Mouse (Mus musculus) embryonic facial prominence, embryonic 11.5 days (tissue): ENCODE data around the gene Stfa2l1. TPM values are rescaled to one million over a fixed set of nuclear protein-coding genes. Genes with fewer than 3 reads are reported as not detected.
"Not testable (repeated sequence)": the region's sequence is repeated elsewhere in the genome, so short reads cannot be mapped to it uniquely, and the experiment has no call there.

ENCODE experiments used
- ATAC-seq: fragments of 200-750 bp; cut with Nextera tagmentation; replicated peaks from 2 replicates; pipeline ENCODE4 v1.8.0; 2017; ENCODE audit warnings: low read depth; ENCODE audit not compliant: insufficient number of reproducible peaks, low FRiP score, low TSS enrichment
- DNase-seq: peaks from one replicate; pipeline ENCODE4 v3.0.0-alpha.2; 2015; ENCODE audit warnings: low spot score
- H3K27ac ChIP-seq: fragments of 300-500 bp; sonication (generic); replicated peaks from 2 replicates; pipeline ENCODE4 v1.5.1; 2014; ENCODE audit warnings: mild to moderate bottlenecking, low read depth, low read length, control low read depth
- H3K27me3 ChIP-seq: fragments of 300-500 bp; sonication (generic); 2 replicates; pipeline ENCODE4 v1.6.1; 2014; ENCODE audit warnings: mild to moderate bottlenecking, low read length, moderate library complexity, mixed read lengths; ENCODE audit not compliant: control insufficient read depth, insufficient read depth
- H3K36me3 ChIP-seq: fragments of 300-500 bp; sonication (generic); replicated peaks from 2 replicates; pipeline ENCODE4 v1.6.1; 2014; ENCODE audit warnings: low read depth, mild to moderate bottlenecking, low read length, moderate library complexity, mixed read lengths; ENCODE audit not compliant: control insufficient read depth, insufficient read depth
- H3K4me1 ChIP-seq: fragments of 300-500 bp; sonication (generic); 2 replicates; pipeline ENCODE4 v1.6.1; 2014; ENCODE audit warnings: low read length, mixed read lengths; ENCODE audit not compliant: control insufficient read depth, insufficient read depth
- H3K4me2 ChIP-seq: fragments of 300-500 bp; sonication (generic); 2 replicates; pipeline ENCODE4 v1.6.1; 2014; ENCODE audit warnings: low read depth, mild to moderate bottlenecking, control low read depth, low read length, moderate library complexity
- H3K4me3 ChIP-seq: fragments of 300-500 bp; sonication (generic); 2 replicates; pipeline ENCODE4 v1.5.1; 2014; ENCODE audit warnings: low read depth, low read length, control low read depth
- H3K9ac ChIP-seq: fragments of 300-500 bp; sonication (generic); replicated peaks from 2 replicates; pipeline ENCODE4 v1.6.1; 2014; ENCODE audit warnings: mild to moderate bottlenecking, control low read depth, low read length
- H3K9me3 ChIP-seq: fragments of 300-500 bp; sonication (generic); replicated peaks from 2 replicates; pipeline ENCODE4 v1.6.1; 2016; ENCODE audit warnings: mild to moderate bottlenecking, low read length, inconsistent platforms, mixed read lengths; ENCODE audit not compliant: control insufficient read depth
- WGBS: fragments of 180-500 bp; shearing (Covaris S2); extraction: QIAGEN DNeasy Blood & Tissue Kit; methylation state at CpG from one replicate; pipeline ENCODE4 v1.1.7; 2014; 5-methylcytosine and 5-hydroxymethylcytosine counted together
- polyA plus RNA-seq: library from polyadenylated mRNA; unstranded; fragments of >200 nt; fragmentation: Nextera tagmentation; extraction: Ambion mirVana; gene quantifications from 2 replicates; pipeline ENCODE4 v1.2.1, GENCODE M21; 2014

The Stfa2l1 gene
- polyA plus RNA-seq, result not detected in 2 replicates

DNA sequence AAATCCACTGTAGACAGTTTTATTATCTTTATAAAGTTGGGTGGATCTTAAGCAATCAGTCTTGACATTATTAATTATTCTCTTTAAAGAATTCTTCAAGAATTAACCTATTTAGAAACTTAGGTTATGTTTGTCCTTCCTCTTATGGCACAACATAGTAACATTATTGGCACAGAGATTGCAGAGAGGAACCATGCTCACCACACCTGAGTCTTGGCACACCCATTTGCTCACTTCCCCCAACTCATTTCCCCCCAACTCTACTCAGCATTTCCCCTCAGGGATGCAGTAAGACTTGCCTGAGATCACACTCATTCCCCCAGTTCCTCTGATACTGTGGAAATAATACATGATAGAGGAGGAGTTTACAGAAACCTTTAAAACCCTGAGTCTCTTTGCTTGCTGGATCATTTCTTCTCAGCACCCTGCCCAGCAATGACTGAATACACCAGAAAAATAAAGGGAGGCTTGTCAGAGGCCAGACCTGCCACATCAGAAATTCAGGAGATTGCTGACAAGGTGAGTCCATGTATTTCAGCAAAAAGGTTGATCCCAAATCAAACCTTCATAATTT, at the start of gene Stfa2l1:
Stfa2l1 (plus strand) TSS at position 410 of the 574 bp plus-strand sequence.
- no peak for DNase-seq
- no peaks in the 10 kb centered on the region for H3K9me3 ChIP-seq
- no peak within 1 kb of the TSS for H3K9ac ChIP-seq
- no peak within 1 kb of the TSS for H3K4me2 ChIP-seq
- no peak within 1 kb of the TSS for H3K4me3 ChIP-seq
- no peaks in the 10 kb centered on the region for H3K27me3 ChIP-seq
- no peak within 1 kb of the TSS for H3K27ac ChIP-seq
- no peak for ATAC-seq
- no peaks in the 10 kb centered on the region for H3K36me3 ChIP-seq
- H3K4me1 ChIP-seq, result no peaks in the 10 kb centered on the region

DNA sequence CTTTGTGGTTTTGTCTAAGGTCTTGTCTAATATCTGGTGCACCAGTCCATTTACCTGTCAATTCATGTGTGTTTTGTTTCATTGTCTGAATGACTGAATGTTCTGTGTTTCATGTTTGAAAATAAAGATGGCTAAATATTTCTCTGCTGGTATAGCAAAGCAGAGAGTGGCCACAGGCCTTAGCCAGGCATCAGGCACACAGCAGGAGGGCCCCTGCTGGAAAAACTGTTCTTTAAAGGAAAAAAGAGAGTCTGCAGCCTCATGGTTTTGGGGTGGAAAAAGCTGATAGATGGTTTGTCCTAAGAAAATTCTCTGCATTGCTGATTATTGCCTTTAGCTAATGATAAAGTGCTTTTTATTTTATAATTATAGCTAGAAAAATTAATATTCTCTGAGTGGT, 45.1 kb upstream of the Stfa2l1 start:
- H3K4me3 ChIP-seq, H3K4me2 ChIP-seq, ATAC-seq, H3K36me3 ChIP-seq, H3K27me3 ChIP-seq, DNase-seq, H3K27ac ChIP-seq, H3K9ac ChIP-seq, H3K4me1 ChIP-seq, H3K9me3 ChIP-seq: not testable (repeated sequence)

DNA sequence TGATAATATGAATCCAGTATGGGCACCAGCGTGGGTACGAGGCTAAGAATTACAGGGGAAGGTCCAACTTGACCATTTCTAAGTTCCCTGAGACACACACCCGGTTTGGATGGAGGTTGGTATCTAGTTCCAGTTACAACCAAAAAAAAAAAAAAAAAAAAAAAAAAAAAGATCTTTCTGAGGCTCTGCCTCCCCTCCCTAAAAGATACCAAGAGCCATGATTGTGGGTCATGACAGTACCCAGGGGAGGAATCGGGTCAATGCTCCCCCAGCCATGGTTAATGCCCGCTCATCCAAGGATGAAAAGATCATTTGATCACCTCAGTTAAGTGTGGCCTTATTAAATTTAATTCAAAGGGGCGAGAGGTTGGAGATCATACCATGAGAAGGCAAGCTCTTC, 40.9 kb upstream of the Stfa2l1 start:
- WGBS, result 93% methylated on average over 6 of the region's 6 CpGs
- not testable (repeated sequence) for H3K36me3 ChIP-seq, H3K27ac ChIP-seq, H3K4me2 ChIP-seq, H3K27me3 ChIP-seq, DNase-seq, ATAC-seq, H3K4me3 ChIP-seq, H3K9ac ChIP-seq, H3K4me1 ChIP-seq, H3K9me3 ChIP-seq

DNA sequence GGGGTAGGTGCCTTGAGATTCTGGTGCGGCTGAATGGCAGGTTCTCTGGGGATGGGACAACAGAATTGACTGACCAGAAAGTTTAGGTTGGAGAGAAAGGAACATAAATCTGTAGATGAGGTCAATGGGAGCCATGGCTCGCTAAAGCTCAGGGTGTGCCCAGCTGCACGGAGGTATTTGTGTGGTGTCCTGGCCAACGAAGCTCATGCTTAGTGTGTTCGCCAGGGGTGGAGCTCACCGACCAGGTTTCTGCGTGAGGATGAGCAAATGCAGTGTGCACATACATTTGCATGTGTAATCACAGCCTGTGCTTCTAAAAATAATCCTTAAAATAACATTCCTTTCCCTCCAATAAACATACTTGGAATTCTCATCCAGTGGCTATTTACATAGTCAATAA, 28.5 kb upstream of the Stfa2l1 start:
- H3K27me3 ChIP-seq, result no peaks in the 10 kb centered on the region
- 80% methylated on average over 7 of the region's 7 CpGs for WGBS
- H3K36me3 ChIP-seq, result no peaks in the 10 kb centered on the region
- no peak overlapping the region for H3K4me3 ChIP-seq
- DNase-seq, result no peak
- H3K4me2 ChIP-seq, result no peak overlapping the region
- no peak overlapping the region for H3K9ac ChIP-seq
- no peak overlapping the region for H3K27ac ChIP-seq
- ATAC-seq, result no peak
- H3K9me3 ChIP-seq, result no peaks in the 10 kb centered on the region
- no peaks in the 10 kb centered on the region for H3K4me1 ChIP-seq

DNA sequence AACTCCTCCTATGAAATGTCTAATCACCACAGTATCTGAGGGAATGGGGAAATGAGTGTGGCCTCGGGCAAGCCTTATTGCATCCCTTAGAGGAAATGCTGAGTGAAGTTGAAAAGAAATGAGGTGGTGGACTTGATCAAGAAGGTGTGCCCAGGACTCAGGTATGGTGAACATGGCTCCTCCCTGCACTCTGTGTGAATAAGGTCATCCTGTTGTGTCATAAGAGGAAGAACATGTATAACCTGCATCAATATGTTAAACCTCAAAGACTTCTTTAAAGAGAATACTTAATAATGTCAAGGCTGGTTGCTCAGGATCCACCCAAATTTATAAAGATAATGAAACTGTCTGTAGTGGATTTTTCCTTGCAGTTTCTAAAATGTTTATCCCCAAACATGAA, 25.5 kb upstream of the Stfa2l1 start, which contains the start of gene Csta1:
Csta1 (minus strand) TSS at position 101 of the 400 bp plus-strand sequence.
- no peaks in the 10 kb centered on the region for H3K27me3 ChIP-seq
- whole genome bisulfite sequencing, result 79% methylated on average over 1 of the region's 1 CpGs
- no peaks in the 10 kb centered on the region for H3K4me1 ChIP-seq
- H3K4me2 ChIP-seq, result no peak within 1 kb of the TSS
- no peak within 1 kb of the TSS for H3K4me3 ChIP-seq
- H3K9me3 ChIP-seq, result no peaks in the 10 kb centered on the region
- no peak for DNase-seq
- H3K27ac ChIP-seq, result no peak within 1 kb of the TSS
- ATAC-seq, result no peak
- H3K9ac ChIP-seq, result no peak within 1 kb of the TSS
- no peaks in the 10 kb centered on the region for H3K36me3 ChIP-seq

DNA sequence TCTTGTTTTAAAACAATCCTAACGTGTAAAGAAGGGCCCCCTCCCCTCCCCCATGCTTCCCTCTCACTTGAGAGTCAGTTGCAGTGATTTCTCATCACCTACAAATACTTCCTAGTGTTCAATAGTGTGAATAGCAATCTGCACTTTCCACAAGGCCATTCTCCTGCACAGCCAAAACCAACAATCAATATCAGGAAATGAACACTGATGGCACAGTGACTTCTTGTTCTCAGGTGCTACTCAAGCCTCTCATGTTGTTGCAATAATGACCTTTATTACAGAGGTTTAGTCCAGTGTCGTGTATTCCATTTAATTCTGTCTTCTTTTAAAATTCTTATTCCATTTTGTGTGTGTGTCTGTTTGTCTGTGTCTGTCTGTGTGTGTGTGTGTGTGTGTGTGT, 18.4 kb upstream of the Stfa2l1 start:
- Histone ChIP-seq H3K36me3 (no peaks in the 10 kb centered on the region), H3K4me1 (no peaks in the 10 kb centered on the region), H3K27ac (no peak overlapping the region), H3K9ac (no peak overlapping the region), H3K4me3 (no peak overlapping the region), H3K4me2 (no peak overlapping the region), H3K9me3 (no peaks in the 10 kb centered on the region), H3K27me3 (no peaks in the 10 kb centered on the region)
- WGBS, result 81% methylated on average over 2 of the region's 2 CpGs
- no peak for ATAC-seq
- no peak for DNase-seq

DNA sequence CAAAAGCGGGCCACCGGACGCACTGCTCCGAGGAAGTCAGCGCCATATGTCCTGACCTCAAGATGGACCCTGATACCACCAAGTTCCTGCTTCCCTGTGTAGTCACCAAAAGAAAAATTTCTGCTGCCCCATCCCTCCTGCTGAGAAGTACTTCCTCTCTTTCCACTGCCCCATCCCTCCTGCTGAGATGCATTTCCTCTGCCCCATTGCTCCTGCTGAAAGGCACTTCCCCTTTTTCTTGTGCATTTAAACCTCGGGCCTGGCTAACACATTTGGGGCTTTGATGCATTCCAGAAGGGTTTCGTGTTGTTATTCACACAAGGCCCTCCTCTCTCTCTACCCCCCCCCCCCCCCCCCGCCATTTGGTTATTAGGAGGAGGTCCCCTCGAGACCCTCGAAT, 11.2 kb downstream of the Stfa2l1 start:
- H3K9ac ChIP-seq, result not testable (repeated sequence)
- WGBS, result 91% methylated on average over 9 of the region's 10 CpGs

DNA sequence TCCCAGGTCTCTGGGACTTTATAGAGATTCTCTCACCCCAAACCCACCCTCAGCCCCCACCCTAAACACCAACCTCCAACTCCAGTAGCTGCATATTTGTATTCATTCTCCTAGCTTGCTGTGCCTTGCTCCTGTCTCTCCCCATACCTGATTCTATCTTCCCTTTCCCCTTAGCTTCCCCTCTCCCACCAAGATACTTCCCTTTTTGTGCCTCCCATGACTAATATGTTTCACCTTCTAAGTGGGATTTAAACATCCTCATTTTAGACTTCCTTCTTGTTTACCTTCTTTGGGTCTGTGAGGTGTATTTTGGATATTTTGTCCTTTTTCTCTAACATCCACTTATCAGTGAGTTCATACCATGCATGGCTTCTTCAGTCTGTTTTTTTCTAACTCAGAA, 19.5 kb downstream of the Stfa2l1 start:
- ATAC-seq, result no peak
- no peaks in the 10 kb centered on the region for H3K27me3 ChIP-seq
- no peaks in the 10 kb centered on the region for H3K4me1 ChIP-seq
- H3K9ac ChIP-seq, result no peak overlapping the region
- H3K9me3 ChIP-seq, result no peaks in the 10 kb centered on the region
- no peak overlapping the region for H3K27ac ChIP-seq
- DNase-seq, result no peak
- no peak overlapping the region for H3K4me3 ChIP-seq
- no peak overlapping the region for H3K4me2 ChIP-seq
- no peaks in the 10 kb centered on the region for H3K36me3 ChIP-seq

More for the DNA sequence above, 11.2 kb downstream of the Stfa2l1 start:
- ATAC-seq, H3K27me3 ChIP-seq, DNase-seq, H3K4me2 ChIP-seq, H3K4me1 ChIP-seq, H3K9me3 ChIP-seq, H3K27ac ChIP-seq, H3K4me3 ChIP-seq, H3K36me3 ChIP-seq: not testable (repeated sequence)
